Mouse (Mus musculus): ENCODE results near the gene Oas1c. TPM values are rescaled to one million over a fixed set of nuclear protein-coding genes. Genes with fewer than 3 reads are reported as not detected.
"Not testable (repeated sequence)": the region's sequence is repeated elsewhere in the genome, so short reads cannot be mapped to it uniquely, and the experiment has no call there.

Oas1c gene
- total RNA-seq (2021), result under 1 TPM; 0.59 to 0.87 TPM
- long read RNA-seq, experiment 1, partial matches to known transcripts, result 1 of 1 reads
- long read RNA-seq, experiment 1, other reads (novel, unspliced or antisense), result 0 of 1 reads
- long read RNA-seq, experiment 2, partial matches to known transcripts, result 1 of 1 reads
- long read RNA-seq, experiment 2, other reads (novel, unspliced or antisense), result 0 of 1 reads

DNA sequence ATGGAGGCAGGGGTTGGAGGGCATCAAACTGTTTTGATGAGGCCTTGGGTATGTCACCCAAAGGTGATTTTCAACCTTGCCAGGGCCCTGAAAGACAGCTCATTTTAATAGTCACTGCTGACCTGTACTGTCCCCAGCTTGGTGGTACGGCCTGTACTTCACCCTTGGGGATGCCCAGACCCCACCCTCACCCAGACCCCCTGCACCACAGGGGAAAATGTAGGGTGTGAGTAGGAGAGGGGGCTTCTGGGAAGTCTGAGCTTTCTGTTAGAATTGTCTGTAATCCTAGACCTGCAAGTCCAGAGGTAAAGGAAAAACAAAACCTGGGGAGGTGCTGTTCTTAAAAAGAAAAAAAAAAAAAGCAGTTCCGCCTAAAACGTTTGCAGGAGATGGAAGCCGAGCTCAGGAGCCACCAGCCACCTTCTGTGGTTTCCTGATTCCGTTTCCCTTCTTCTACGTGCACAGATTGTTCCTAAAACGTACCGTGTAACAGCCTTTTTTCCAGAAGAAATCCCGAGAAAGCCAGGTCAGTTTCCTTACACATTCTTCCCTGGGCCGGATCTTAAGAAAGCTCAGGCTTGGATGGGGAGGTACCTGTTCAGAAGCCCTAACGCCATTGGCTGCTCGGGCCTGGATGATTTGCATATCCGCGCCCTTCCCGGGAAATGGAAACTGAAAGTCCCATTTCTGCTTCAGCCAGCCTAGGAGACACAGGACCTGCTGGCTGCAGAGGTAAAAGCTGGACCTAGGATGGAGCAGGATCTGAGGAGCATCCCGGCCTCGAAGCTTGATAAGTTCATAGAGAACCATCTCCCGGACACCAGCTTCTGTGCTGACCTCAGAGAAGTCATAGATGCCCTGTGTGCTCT lies at the start of gene Oas1c:
Gene Oas1c, minus strand, starts transcription at position 564 of the 869 bp plus-strand sequence.
- intact Hi-C loops (cut with DNase I), result no loop called here
- DNase-seq (ENCODE audit: low spot score in 2 of 2), result peak; percentile 82 to 88

DNA sequence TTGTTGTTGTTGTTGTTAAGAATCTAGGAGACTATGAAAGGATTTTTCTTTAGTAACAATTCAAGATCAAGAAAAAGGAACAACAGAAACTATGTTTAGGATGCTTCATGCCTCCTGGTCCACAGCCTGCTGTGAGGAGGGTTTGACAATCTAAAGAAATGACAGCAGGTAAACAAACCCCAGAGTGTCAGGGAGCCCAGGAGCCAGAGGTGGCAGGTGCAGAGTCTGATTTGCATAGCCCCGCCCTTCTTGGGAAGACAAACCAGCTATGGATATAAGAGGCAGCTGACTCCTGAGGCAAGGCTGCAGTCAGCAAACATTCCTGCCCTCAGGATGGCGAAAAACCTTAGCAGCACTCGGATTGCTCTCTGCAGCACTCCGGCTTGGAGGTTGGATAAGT lies 48.8 kb upstream of the Oas1c start, which contains the start of gene Oas1h:
Gene Oas1h, plus strand, starts transcription at position 301 of the 400 bp plus-strand sequence.
- intact Hi-C loops (cut with DNase I), result no loop called here
- DNase-seq (ENCODE audit: low spot score in 2 of 2), result no peak

GRCm38 (mm10) chr5:120859241-120859640 lies 46.9 kb upstream of the Oas1c start:
- intact Hi-C loops (cut with DNase I), result no loop called here
- peak; percentile 11 to 15 for DNase-seq (ENCODE audit: low spot score in 2 of 2)

DNA sequence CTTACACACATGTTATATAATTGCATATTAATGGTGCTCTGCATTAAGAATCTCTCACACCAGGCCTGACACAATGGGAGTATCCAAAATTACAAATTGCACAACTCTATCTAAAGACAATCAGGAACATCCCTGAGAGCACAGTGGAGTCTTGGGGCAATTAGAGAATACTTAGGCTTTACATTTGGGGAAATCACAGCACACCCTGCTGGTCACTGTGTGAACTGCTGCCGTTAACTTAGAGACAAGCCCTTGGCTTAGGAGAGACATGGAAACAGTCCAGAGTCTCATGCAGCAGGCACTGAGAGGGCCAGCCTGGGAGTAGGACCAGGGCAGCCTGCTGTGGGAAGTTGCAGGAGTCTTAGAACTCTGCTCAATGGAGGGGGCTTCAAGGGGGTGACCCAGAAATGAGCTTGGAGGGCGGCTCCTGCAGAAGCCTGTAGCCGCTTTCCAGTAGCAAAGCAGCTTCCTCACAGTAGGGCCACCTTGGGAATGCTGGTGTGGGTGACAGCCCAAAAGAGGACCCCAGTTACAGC lies 37.4 kb upstream of the Oas1c start:
- peak; percentile 47 for DNase-seq (ENCODE audit: low spot score in 2 of 2)
- intact Hi-C loops (cut with DNase I), result no loop called here

DNA sequence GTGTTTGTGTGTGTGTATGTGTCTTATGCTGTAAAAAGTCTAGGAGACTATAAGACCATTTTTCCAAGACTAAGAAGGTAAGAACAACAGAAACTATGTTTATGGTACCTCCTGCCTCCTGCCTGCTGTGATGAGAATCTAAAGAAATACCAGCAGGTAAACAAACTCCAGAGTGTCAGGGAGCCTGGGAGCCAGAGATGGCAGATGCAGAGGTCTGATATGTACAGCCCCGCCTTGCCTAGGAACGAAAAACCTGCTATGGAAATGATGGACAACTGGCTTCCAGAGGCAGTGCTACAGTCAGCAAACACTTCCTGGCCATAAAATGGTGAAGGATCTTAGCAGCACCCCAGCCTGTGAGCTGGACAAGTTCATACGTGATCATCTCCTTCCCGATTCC lies 34.8 kb upstream of the Oas1c start, which contains the start of gene Oas1f:
Gene Oas1f, plus strand, starts transcription at position 301 of the 400 bp plus-strand sequence.
- no peak for DNase-seq (ENCODE audit: low spot score in 2 of 2)
- intact Hi-C loops (cut with DNase I), result no loop called here

- peak in 1 of 2 experiments; percentile 6 for DNase-seq (ENCODE audit: low spot score in 2 of 2)
- intact Hi-C loops (cut with DNase I), result no loop called here
Observed at GRCm38 (mm10) chr5:120844713-120845112, 32.4 kb upstream of the Oas1c start.

DNA sequence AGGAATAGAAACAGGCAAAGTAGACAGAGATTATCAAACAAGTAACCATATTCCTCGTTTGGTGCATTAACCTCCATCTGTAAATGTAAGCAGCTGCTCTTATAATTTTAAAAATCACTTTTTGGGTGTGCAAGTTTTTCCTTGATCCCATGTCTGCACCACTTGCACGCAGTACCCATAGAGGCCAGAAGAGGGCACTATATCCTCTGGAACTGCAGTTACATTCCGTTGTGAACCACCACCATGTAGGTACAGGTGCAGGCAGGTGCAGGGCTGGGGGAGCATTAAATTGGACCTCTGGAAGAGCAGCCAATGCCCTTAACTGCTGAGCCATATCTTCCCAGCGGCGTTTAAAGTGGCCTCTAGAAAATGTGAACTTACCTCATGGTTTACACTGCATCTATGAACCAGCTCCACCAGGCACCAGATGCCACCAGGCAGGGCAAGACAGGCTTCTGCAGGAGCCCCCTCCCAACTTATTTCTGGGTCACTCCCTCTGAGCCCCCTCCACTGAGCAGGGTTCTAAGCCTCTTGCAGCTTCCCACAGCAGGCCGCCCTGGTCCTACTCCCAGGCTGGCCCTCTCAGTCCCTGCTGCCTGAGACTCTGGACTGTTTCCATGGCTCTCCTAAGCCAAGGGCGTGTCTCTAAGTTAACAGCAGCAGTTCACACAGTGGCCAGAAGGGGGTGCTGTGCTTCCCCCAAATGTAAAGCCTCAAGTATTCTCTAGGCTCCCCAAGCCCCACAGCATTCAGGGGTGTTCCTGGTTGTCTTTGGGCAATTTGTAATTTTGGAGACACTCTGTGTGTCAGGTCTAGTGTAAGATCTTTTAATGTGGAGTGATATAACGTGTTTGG lies 24.6 kb upstream of the Oas1c start:
- intact Hi-C loops (cut with DNase I), result loop anchor here (5.0 kb wide), 1 partner anchor 90 kb away; no protein-coding TSS in a partner anchor
- DNase-seq (ENCODE audit: low spot score in 2 of 2), result peak; percentile 46 to 54

DNA sequence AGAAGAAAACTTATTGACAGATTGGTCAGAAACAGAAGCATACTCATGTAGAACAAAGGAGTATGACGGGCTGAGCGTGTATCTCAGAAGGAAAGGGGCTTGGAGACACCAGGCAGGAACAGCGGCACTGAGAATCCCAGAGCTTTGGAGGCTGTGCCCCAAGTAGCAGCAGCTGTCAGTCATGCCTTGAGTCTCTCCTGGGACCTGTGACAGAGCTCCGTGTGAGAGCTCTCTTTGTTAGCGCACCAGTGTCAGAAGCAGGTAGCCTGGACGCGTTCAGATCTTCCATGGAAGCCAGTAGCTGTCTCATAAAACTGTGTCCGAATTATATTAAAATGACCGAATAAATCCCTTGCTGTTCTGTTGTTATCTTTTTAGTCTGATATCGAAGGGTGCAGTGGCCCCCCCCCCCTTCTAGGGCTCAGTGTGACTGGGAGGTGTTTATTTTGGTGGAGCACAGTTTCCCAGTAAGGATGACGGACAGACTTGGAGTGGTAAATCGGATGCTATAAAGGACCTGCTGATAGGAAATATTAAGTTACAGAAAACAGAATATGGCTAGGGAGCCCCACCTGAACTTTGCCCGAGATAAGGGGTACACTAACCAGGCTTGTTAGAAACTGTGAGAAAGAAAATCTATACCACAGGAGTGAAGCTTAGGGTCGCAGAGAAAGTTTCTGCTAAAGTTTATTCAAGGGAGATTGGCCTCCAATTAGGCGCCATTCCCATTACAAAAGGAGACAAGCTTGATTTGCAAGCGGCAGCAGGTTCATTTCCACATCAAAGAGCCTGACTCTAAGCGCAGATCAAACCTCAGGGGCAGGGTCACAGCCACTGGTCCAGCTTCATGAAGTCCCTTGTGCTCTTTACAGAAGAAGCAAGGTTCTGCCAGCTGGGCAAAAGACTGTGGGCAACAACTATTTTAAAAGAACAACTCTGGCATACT lies 21.3 kb upstream of the Oas1c start:
- no peak for DNase-seq (ENCODE audit: low spot score in 2 of 2)
- intact Hi-C loops (cut with DNase I), result no loop called here

- intact Hi-C loops (cut with DNase I), result no loop called here
Observed at GRCm38 (mm10) chr5:120831031-120831430, 18.7 kb upstream of the Oas1c start.

GRCm38 (mm10) chr5:120818999-120819398 lies 6.7 kb upstream of the Oas1c start:
- DNase-seq (ENCODE audit: low spot score in 2 of 2), result no peak
- intact Hi-C loops (cut with DNase I), result no loop called here

More at GRCm38 (mm10) chr5:120831031-120831430, 18.7 kb upstream of the Oas1c start:
- no peak for DNase-seq (ENCODE audit: low spot score in 2 of 2)

GRCm38 (mm10) chr5:120815949-120816348 lies 3.6 kb upstream of the Oas1c start:
- DNase-seq (ENCODE audit: low spot score in 2 of 2), result peak; percentile 14 to 23

GRCm38 (mm10) chr5:120813023-120813422 lies 709 bp upstream of the Oas1c start:
- intact Hi-C loops (cut with DNase I), result no loop called here
- DNase-seq (ENCODE audit: low spot score in 2 of 2), result no peak

More at GRCm38 (mm10) chr5:120815949-120816348, 3.6 kb upstream of the Oas1c start:
- intact Hi-C loops (cut with DNase I), result loop anchor here (2.0 kb wide), 1 partner anchor 117 kb away; no protein-coding TSS in a partner anchor

DNA sequence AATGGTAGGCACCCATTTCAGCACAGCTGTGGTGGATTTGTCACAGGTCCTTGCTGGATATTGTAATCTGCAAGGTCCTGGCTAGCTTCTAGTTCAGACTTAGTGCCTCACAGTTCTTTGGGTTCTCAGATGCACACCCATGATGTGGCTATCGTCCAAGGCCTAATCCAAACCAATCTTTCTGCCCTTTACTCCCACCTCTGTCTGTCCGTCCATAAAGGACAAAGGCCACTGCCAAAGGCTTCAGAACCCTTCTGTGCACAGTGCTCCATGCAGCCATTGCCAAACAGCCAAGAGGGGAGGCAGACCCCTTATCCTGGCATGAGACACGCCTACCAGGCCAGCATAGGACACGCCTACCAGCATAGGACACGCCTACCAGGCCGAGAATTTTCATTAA lies 3.1 kb downstream of the Oas1c start:
- DNase-seq (ENCODE audit: low spot score in 2 of 2), result no peak
- intact Hi-C loops (cut with DNase I), result no loop called here

DNA sequence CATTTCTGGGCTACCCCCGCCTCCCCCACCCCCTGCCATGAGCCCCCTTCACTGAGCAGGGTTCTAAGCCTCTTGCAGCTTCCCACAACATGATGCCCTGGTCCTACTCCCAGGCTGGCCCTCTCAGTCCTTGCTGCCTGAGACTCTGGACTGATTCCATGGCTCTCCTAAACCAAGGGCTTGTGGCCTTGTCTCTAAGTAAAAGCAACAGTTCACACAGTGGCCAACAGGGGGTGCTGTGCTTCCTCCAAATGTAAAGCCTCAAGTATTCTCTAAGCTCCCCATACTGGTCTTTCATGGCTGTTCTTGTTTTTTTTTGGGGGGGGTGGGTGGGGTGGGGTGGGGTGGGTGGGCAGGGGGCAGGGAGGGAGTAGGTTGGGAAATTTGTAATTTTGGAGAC lies 5.9 kb downstream of the Oas1c start:
- intact Hi-C loops (cut with DNase I), result no loop called here

GRCm38 (mm10) chr5:120803596-120803995 lies 8.7 kb downstream of the Oas1c start:
- intact Hi-C loops (cut with DNase I), result no loop called here

More for the DNA sequence above, 5.9 kb downstream of the Oas1c start:
- DNase-seq (ENCODE audit: low spot score in 2 of 2), result peak; percentile 59 to 69

GRCm38 (mm10) chr5:120798943-120799342 lies 13.4 kb downstream of the Oas1c start:
- DNase-seq (ENCODE audit: low spot score in 2 of 2); intact Hi-C loops (cut with DNase I): not testable (repeated sequence)

More at GRCm38 (mm10) chr5:120803596-120803995, 8.7 kb downstream of the Oas1c start:
- no peak for DNase-seq (ENCODE audit: low spot score in 2 of 2)

DNA sequence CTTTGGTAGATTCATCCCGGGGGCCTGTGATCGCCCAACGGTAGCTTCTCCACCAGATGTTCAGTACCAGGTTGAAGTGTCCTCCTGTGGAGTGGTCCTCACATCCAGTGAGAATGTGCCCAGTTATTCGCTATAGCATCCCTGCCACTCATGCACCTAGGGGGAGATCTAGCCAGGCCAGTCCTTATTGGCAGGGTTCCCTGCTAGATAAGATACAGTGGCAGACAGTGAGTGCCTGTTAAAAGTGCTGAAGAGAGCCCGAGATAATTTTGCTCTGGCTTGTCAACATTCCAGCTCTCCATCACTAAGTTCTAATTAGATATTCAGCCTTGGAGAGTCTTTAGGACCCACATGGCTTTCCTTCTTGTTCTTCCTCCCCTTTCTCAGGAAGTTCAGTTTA lies 14.2 kb downstream of the Oas1c start:
- DNase-seq (ENCODE audit: low spot score in 2 of 2); intact Hi-C loops (cut with DNase I): not testable (repeated sequence)

- intact Hi-C loops (cut with DNase I), result not testable (repeated sequence)
Observed at GRCm38 (mm10) chr5:120795480-120796034, 16.8 kb downstream of the Oas1c start, which contains the start of gene Oas1e. Gene Oas1e, minus strand, starts transcription at chr5:120795530.

More at GRCm38 (mm10) chr5:120795480-120796034, 16.8 kb downstream of the Oas1c start, which contains the start of gene Oas1e:
- not testable (repeated sequence) for DNase-seq (ENCODE audit: low spot score in 2 of 2)
